ENCODE assay signal across 13 mouse cellular contexts in the genomic region with DNA sequence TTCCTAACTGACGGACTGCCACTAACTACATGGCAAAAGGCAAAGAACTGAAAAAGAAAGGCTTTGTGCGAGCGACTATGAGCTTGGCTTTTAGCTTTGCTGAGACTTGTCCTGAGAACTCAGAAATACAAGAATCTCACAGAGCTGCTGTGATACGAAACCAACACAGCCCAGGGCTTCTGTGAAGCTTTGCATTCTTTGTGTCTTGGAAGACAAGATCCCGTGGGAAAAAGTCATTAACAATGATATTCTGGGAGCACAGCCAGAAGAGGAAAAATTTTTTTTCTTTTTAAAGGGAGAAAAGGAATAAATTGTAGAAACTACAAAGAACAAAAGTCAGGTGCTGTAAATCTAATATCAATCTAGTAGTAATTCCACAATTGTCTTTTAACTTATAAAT. TPM values are rescaled to one million over a fixed set of nuclear protein-coding genes. Genes with fewer than 3 reads are reported as not detected.
DNase-seq lines count a peak whose midpoint lies in the region; ATAC-seq and TF ChIP-seq lines count a peak whose summit lies in the region.
"Had no signal": no experiment of that assay in that cellular context is flagged by ENCODE, and none has a peak within 500 bp of the region (broad histone marks: within the 10 kb centered on the region; RNA-seq: fewer than 3 reads in every experiment).

No protein-coding gene starts in this region.

- no peak for TF ChIP-seq CTCF in Patski (IDR thresholded peaks at IDR 0.05)

- H3K27me3 ChIP-seq in heart, embryonic 13.5 days (replicated peaks) = no peaks in the 10 kb centered on the region
- no peaks in the 10 kb centered on the region for H3K27me3 ChIP-seq in Patski
- H3K27me3 ChIP-seq in hindbrain, embryonic 16.5 days (replicated peaks; ENCODE audit: control insufficient read depth, insufficient read depth, low read length) = no peaks in the 10 kb centered on the region
- H3K27me3 ChIP-seq: neural tube, embryonic 12.5 days had no signal

- peaks cover 5% of the 10 kb centered on the region; the same call in 1 of the 2 replicates for H3K4me1 ChIP-seq in heart, embryonic 13.5 days
- H3K4me1 ChIP-seq in hindbrain, embryonic 16.5 days (ENCODE audit: control insufficient read depth, insufficient read depth, low read depth, low read length) = no peaks in the 10 kb centered on the region
- H3K4me1 ChIP-seq: neural tube, embryonic 12.5 days had no signal

- peak overlapping the region; percentile 57 for H3K27ac ChIP-seq in heart, embryonic 13.5 days (replicated peaks)
- 0 out of 2 replicates have a peak overlapping the region, but pooled peaks have one; percentile 41 for H3K27ac ChIP-seq in hindbrain, embryonic 16.5 days (ENCODE audit: low read depth, low read length)
- H3K27ac ChIP-seq: neural tube, embryonic 12.5 days had no signal

- peaks cover 53% of the 10 kb centered on the region for H3K36me3 ChIP-seq in heart, embryonic 13.5 days
- peaks cover 47% of the 10 kb centered on the region for H3K36me3 ChIP-seq in hindbrain, embryonic 16.5 days (ENCODE audit: control insufficient read depth, insufficient read depth, low read length)

- no peaks in the 10 kb centered on the region for H3K9me3 ChIP-seq in heart, embryonic 13.5 days
- H3K9me3 ChIP-seq in hindbrain, embryonic 16.5 days (ENCODE audit: control insufficient read depth, low read length) = no peaks in the 10 kb centered on the region
- H3K9me3 ChIP-seq: neural tube, embryonic 12.5 days had no signal

- H3K4me2 ChIP-seq in heart, embryonic 13.5 days = no peak overlapping the region
- no peak overlapping the region for H3K4me2 ChIP-seq in hindbrain, embryonic 16.5 days (ENCODE audit: low read length)
- H3K4me2 ChIP-seq: neural tube, embryonic 12.5 days had no signal

- POLR2A ChIA-PET in Patski (lab: Charles Lee) = no interaction called here

- no peak overlapping the region for H3K4me3 ChIP-seq in heart, embryonic 13.5 days
- H3K4me3 ChIP-seq in hindbrain, embryonic 16.5 days (ENCODE audit: low read length) = no peak overlapping the region
- H3K4me3 ChIP-seq: neural tube, embryonic 12.5 days had no signal

- no peak for DNase-seq in heart, postnatal 4 days
- DNase-seq in kidney, postnatal 14 days = peak; percentile 17
- DNase-seq in kidney, adult 18-20 months = no peak
- DNase-seq in Patski (ENCODE audit: low read depth, low spot score) = no peak
- no peak for DNase-seq in spleen, adult 12 weeks (ENCODE audit: low spot score)
- no peak for DNase-seq in spleen, adult 18-20 months
- DNase-seq: cerebellum, adult 9-11 months; gastrocnemius, postnatal 10 days; left cerebral cortex, postnatal 4 days; thymus, adult 18-20 months had no signal

- CTCF ChIA-PET in Patski (lab: Charles Lee) = interaction anchor here (1.5 kb wide), 1 partner anchor 24 kb away, joined by 4 read pairs; no protein-coding TSS in a partner anchor

- ATAC-seq in heart, embryonic 13.5 days (ENCODE audit: extremely low read depth, insufficient number of reproducible peaks, low FRiP score, low TSS enrichment) = no peak
- peak; percentile 54 for ATAC-seq in Patski
- peak; percentile 69 for ATAC-seq in hindbrain, embryonic 16.5 days

- H3K9ac ChIP-seq in heart, embryonic 13.5 days = no peak overlapping the region
- H3K9ac ChIP-seq in hindbrain, embryonic 16.5 days (ENCODE audit: low read depth, low read length) = no peak overlapping the region
- H3K9ac ChIP-seq: neural tube, embryonic 12.5 days had no signal

- 64% methylated on average over 5 of the region's 5 CpGs for WGBS in heart, embryonic 13.5 days
- 45% methylated on average over 5 of the region's 5 CpGs for WGBS in hindbrain, embryonic 16.5 days

- in situ Hi-C loops in Patski (cut with MboI; ENCODE audit: low pct_unique_long_range_greater_than_20kb) = no loop called here

RNA-seq across cellular contexts. Expression of gene Slc1a4, which starts 23.5 kb away (rescaled TPM):
- 7.8 and 8.1 TPM in 2 replicates for polyA plus RNA-seq in heart, embryonic 13.5 days (2015; fragmentation: Nextera tagmentation; extraction: Ambion mirVana)
- 1 to 10 TPM; 5.3 to 5.6 TPM for total RNA-seq in heart, postnatal 4 days (2021)
- polyA plus RNA-seq in Patski (2021) = 20.2 TPM
- polyA plus RNA-seq in hindbrain, embryonic 16.5 days (2015; fragmentation: Nextera tagmentation; extraction: Ambion mirVana) = 79.4 and 82.1 TPM in 2 replicates

RNA-seq across cellular contexts. Expression of gene Cep68, which starts 59.8 kb away (rescaled TPM):
- 28.0 and 28.9 TPM in 2 replicates for polyA plus RNA-seq in heart, embryonic 13.5 days (2015; fragmentation: Nextera tagmentation; extraction: Ambion mirVana)
- 10 to 100 TPM; 44.1 to 44.2 TPM for total RNA-seq in heart, postnatal 4 days (2021)
- polyA plus RNA-seq in Patski (2021) = 31.5 TPM
- polyA plus RNA-seq in hindbrain, embryonic 16.5 days (2015; fragmentation: Nextera tagmentation; extraction: Ambion mirVana) = 25.8 and 29.1 TPM in 2 replicates
